Mouse (Mus musculus): ENCODE results near the gene Smcp. TPM values are rescaled to one million over a fixed set of nuclear protein-coding genes. Genes with fewer than 3 reads are reported as not detected.

Smcp gene
- polyA plus RNA-seq, 1 experiment = not detected

DNA sequence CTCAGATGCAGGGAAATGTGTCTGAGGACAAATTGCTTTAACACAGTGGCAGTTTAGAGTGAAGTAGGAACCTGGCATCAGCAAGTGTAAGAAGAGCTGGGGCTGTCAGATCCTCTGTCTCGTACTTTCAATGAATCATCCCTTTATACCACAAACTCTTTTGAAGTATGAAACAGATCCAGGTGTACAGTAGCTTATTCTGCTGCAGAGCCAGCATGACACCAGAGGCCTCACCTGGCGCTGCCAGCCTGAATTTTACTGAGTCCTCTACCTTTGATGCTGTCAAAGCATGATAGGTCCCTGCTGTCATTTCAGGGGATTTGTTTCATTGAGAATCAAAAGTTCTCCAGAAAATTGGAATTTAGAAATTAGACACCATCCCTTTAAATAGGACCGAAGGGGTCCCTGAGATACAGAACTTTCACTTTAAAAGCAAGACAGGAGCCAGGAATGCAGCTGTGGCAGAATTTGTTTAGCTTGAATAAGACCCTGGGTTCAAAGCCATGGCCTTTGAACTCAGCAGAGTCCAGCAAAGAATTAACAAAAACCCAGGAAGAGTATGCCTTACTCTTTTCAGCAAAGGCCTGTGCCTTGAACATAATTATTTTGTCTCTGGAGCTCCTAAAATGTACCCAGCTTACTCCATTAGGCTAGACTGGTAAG, 5.5 kb downstream of the Smcp start:
- TF ChIP-seq CTCF (IDR thresholded peaks at IDR 0.05; ENCODE audit: borderline replicate concordance, extremely low read depth, insufficient read depth, insufficient read length) = no peak
- DNase-seq (ENCODE audit: low read depth) = peak; percentile 37

DNA sequence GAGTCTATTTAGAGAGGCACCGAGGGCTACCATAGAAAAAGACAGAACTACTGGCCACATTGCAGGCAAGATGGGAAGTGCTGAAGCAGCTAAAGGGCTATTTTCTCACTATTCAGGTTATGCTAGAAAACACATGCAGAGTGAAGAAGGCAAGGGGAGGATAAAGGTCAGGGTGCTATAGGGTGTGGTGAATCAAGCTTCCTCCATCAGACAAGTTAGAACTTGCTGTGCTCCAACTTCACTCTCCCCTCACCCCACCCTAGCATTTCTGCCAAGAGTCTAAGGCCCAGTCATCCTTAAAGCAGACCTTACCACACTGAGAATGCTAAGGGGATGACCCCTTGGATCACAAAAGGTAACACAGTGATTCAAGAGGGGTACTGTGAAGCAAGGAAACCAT, 9.3 kb downstream of the Smcp start:
- TF ChIP-seq CTCF (IDR thresholded peaks at IDR 0.05; ENCODE audit: borderline replicate concordance, extremely low read depth, insufficient read depth, insufficient read length) (no peak), POLR2A (IDR thresholded peaks at IDR 0.05; ENCODE audit: borderline replicate concordance, extremely low read depth, insufficient read depth, insufficient read length, poor library complexity, severe bottlenecking) (no peak)
- no peak for DNase-seq (ENCODE audit: low read depth)

DNA sequence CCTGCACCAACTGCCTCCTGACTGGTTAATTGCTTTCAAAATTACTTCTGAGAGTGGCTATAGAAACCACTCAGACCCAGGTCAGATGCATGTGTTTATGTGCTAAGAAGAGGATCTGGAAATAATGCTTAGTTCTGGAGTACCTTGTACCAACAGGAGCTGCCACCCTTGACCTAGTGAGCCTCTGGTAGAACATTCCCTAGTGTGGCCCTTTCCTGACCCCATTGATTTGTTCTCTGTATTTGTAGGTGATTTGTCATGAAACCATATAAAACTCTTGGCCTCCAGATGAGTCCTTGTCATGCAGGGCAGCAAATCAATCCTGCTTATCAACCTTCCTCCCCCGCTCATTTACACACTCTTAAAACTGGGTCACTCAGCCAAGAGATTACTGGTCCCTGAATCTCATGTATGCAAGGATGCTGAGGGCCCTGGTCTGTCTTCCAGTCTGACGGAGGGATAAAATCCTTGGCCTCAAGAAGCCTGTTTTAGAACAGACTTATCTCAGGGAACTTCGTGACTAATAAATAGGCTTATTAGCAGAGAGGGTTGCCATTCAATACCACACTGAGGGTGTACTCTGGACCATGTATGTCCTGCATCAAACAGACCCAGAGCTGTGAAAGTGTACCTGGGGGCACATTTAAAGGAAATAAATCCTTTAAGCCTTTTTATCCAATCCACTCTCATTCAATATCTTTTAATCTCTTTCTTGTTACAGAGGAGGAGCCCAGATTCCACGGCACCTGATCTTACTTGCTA, 10.0 kb downstream of the Smcp start:
- no peak for TF ChIP-seq POLR2A (IDR thresholded peaks at IDR 0.05; ENCODE audit: borderline replicate concordance, extremely low read depth, insufficient read depth, insufficient read length, poor library complexity, severe bottlenecking)
- no peak for TF ChIP-seq CTCF (IDR thresholded peaks at IDR 0.05; ENCODE audit: borderline replicate concordance, extremely low read depth, insufficient read depth, insufficient read length)
- DNase-seq (ENCODE audit: low read depth) = no peak

DNA sequence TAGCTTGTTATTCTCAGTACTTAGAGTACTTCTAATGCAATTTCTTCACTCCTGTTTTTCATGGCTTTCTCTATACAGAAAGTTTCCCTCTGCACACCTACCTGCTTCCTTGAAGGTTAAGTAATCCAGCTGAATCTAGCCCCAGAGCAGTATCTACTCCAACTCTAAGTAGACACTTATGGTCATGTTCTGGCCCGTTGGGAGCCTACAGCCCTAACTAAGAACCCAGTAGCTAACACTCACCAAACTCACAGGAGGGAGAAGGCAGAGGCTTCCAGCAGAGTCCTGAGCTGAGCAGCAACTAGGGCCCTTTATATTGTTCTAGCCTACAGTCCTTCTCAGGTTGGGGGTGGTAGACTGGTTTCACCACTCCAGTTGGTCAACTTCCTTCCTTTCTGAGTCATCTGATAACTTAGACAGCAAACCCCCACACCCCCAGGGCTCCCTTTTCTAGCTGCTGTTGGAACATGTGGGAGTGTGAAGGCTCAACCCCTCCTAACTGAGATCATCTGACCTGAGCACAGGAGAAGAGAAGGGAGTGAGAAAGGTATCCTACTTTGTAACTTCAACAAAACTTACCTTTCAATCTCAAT, 15.3 kb downstream of the Smcp start, which contains the start of gene Ivl:
TSS of gene Ivl (minus strand) at position 287 of the 593 bp plus-strand sequence.
- TF ChIP-seq CTCF (IDR thresholded peaks at IDR 0.05; ENCODE audit: borderline replicate concordance, extremely low read depth, insufficient read depth, insufficient read length) (no peak), POLR2A (IDR thresholded peaks at IDR 0.05; ENCODE audit: borderline replicate concordance, extremely low read depth, insufficient read depth, insufficient read length, poor library complexity, severe bottlenecking) (no peak)
- DNase-seq (ENCODE audit: low read depth) = no peak

DNA sequence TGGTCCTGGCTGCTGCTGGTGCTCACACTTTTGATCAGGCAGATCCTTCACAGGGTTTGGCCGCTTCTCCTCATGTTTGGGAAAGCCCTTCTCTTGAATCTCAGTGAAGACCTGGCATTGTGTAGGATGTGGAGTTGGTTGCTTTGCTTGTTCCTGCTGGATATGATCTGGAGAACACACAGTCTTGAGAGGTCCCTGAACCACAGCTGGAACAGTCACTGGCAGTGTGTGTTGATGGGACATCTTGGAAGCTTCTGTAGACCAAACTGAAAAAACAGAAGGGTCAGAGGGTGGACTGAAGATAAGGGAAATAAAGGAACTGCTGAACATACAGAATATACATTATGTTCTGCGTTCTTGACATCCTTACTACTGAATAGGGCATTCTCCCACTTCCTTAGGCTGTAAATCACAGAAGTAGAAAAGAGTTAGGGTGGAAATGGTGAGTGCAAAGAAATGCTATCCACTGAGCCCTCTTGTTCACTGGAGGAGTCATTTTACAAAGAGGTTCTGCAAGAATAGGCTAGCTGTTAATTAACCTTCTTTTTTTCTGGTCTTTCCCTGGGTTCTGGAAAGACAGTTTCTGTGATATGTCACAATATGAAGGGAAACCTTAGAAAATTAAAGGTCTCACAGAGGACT, 16.2 kb downstream of the Smcp start:
- no peak for TF ChIP-seq POLR2A (IDR thresholded peaks at IDR 0.05; ENCODE audit: borderline replicate concordance, extremely low read depth, insufficient read depth, insufficient read length, poor library complexity, severe bottlenecking)
- TF ChIP-seq CTCF (IDR thresholded peaks at IDR 0.05; ENCODE audit: borderline replicate concordance, extremely low read depth, insufficient read depth, insufficient read length) = no peak
- DNase-seq (ENCODE audit: low read depth) = no peak

DNA sequence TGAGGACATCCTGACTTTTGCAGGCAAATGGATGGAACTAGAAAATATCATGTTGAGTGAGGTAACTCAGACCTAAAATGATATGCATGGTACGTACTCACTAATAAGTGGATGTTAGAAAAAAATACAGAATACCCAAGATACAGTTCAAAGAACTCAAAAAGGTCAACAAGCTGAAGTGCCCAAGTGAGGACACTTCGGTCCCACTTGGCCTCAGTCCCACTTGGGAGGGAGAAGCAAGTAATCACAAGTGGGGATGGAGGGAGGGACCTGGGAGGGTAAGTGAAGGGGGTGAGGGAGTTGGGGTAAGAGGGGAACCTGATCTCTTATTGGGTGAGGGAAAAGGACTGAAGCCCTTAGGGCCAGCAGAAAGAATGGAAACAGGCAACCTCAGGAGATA, 20.0 kb downstream of the Smcp start:
- TF ChIP-seq POLR2A (IDR thresholded peaks at IDR 0.05; ENCODE audit: borderline replicate concordance, extremely low read depth, insufficient read depth, insufficient read length, poor library complexity, severe bottlenecking) (no peak), CTCF (IDR thresholded peaks at IDR 0.05; ENCODE audit: borderline replicate concordance, extremely low read depth, insufficient read depth, insufficient read length) (no peak)
- no peak for DNase-seq (ENCODE audit: low read depth)

DNA sequence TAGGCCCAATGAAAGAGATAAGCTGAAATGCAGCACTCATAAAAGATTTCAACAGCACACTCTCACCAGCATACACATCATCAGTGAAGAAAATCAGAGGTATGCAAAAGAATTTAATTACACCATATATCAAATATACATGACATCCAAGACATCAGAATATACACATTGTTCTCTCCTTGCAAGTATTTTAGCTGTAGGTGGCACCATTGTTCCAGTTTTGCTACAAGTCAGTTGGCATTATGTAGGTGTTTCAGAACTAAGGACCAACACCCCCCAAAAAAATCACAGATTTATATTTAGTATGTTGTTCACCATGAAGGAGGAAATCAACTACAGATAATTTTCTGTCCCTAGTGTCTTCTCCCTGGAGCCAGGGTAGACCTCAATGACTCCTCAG, 23.4 kb downstream of the Smcp start:
- no peak for TF ChIP-seq CTCF (IDR thresholded peaks at IDR 0.05; ENCODE audit: borderline replicate concordance, extremely low read depth, insufficient read depth, insufficient read length)
- TF ChIP-seq POLR2A (IDR thresholded peaks at IDR 0.05; ENCODE audit: borderline replicate concordance, extremely low read depth, insufficient read depth, insufficient read length, poor library complexity, severe bottlenecking) = no peak

DNA sequence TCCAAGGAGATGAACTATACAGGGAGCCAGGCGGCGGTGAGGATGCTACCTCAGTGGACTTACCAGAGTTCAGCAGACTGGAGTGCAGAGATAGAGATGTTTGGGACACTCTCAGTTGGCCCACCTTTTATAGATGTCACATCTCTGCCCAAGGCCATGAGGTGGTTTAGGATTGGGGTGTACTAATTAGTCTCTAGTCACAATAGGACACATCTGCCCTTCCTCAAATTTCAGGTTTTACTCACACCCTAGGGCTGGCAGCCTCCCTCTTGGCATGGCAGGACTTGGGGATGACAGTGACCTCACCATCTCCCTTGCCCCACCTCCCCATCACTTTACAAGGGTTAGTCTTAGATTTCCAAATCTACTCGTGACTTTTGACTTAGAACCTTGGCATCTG, 54.4 kb downstream of the Smcp start, which contains the start of gene 2310046K23Rik:
TSS of gene 2310046K23Rik (minus strand) at position 101 of the 400 bp plus-strand sequence.
- no peak for DNase-seq (ENCODE audit: low read depth)
- no peak for TF ChIP-seq CTCF (IDR thresholded peaks at IDR 0.05; ENCODE audit: borderline replicate concordance, extremely low read depth, insufficient read depth, insufficient read length)

More for the DNA sequence above, 23.4 kb downstream of the Smcp start:
- DNase-seq (ENCODE audit: low read depth) = peak; percentile 25

Other genes with a start within 250 kb of the Smcp start
- gene Sprr2d, start 249.9 kb downstream of the Smcp start, polyA plus RNA-seq (2012; rRNA removed) = not detected in 2 replicates
- not detected in 2 replicates for gene Sprr2e, start 236.9 kb downstream of the Smcp start, polyA plus RNA-seq (2012; rRNA removed)
- gene Sprr2f, start 223.8 kb downstream of the Smcp start, polyA plus RNA-seq (2012; rRNA removed) = not detected in 2 replicates
- gene Sprr2h, start 203.3 kb downstream of the Smcp start, polyA plus RNA-seq (2012; rRNA removed) = not detected in 2 replicates
- gene Sprr2i, start 181.0 kb downstream of the Smcp start, polyA plus RNA-seq (2012; rRNA removed) = not detected in 2 replicates
- gene Sprr2j-ps, start 170.9 kb downstream of the Smcp start, polyA plus RNA-seq (2012; rRNA removed) = not detected in 2 replicates
- gene Gm9774, start 159.6 kb downstream of the Smcp start, polyA plus RNA-seq (2012; rRNA removed) = 6.8 and 9.2 TPM in 2 replicates
- not detected in 2 replicates for gene Sprr2k, start 156.4 kb downstream of the Smcp start, polyA plus RNA-seq (2012; rRNA removed)
- 0.11 and 0.55 TPM in 2 replicates for gene Sprr1b, start 150.2 kb downstream of the Smcp start, polyA plus RNA-seq (2012; rRNA removed)
- gene Sprr3, start 130.3 kb downstream of the Smcp start, polyA plus RNA-seq (2012; rRNA removed) = not detected in 2 replicates
- 0.63 TPM in 1 of 2 replicates, not detected in the other for gene Sprr1a, start 103.1 kb downstream of the Smcp start, polyA plus RNA-seq (2012; rRNA removed)
- gene Sprr4, start 88.5 kb downstream of the Smcp start, polyA plus RNA-seq (2012; rRNA removed) = not detected in 2 replicates
- not detected in 2 replicates for gene 2310046K23Rik, start 54.5 kb downstream of the Smcp start, polyA plus RNA-seq (2012; rRNA removed)
- gene Ivl, start 15.3 kb downstream of the Smcp start, polyA plus RNA-seq (2012; rRNA removed) = not detected in 2 replicates
- gene 2210017I01Rik, start 18.5 kb upstream of the Smcp start, polyA plus RNA-seq (2012; rRNA removed) = not detected in 2 replicates
- gene Lce6a, start 32.7 kb upstream of the Smcp start, polyA plus RNA-seq (2012; rRNA removed) = not detected in 2 replicates
- not detected in 2 replicates for gene Lce1a1, start 59.3 kb upstream of the Smcp start, polyA plus RNA-seq (2012; rRNA removed)
- not detected in 2 replicates for gene Lce1b, start 67.9 kb upstream of the Smcp start, polyA plus RNA-seq (2012; rRNA removed)
- not detected in 2 replicates for gene Lce1a2, start 81.3 kb upstream of the Smcp start, polyA plus RNA-seq (2012; rRNA removed)
- gene Lce1c, start 90.2 kb upstream of the Smcp start, polyA plus RNA-seq (2012; rRNA removed) = not detected in 2 replicates
- not detected in 2 replicates for gene Lce1d, start 98.2 kb upstream of the Smcp start, polyA plus RNA-seq (2012; rRNA removed)
- not detected in 2 replicates for gene Lce1e, start 120.1 kb upstream of the Smcp start, polyA plus RNA-seq (2012; rRNA removed)
- gene Lce1f, start 131.4 kb upstream of the Smcp start, polyA plus RNA-seq (2012; rRNA removed) = not detected in 2 replicates
- not detected in 2 replicates for gene Gm38119, start 150.1 kb upstream of the Smcp start, polyA plus RNA-seq (2012; rRNA removed)
- gene Lce1g, start 163.3 kb upstream of the Smcp start, polyA plus RNA-seq (2012; rRNA removed) = not detected in 2 replicates
- not detected in 2 replicates for gene Lce1h, start 176.1 kb upstream of the Smcp start, polyA plus RNA-seq (2012; rRNA removed)
- gene Lce1i, start 189.9 kb upstream of the Smcp start, polyA plus RNA-seq (2012; rRNA removed) = not detected in 2 replicates
- not detected in 2 replicates for gene Lce1j, start 201.5 kb upstream of the Smcp start, polyA plus RNA-seq (2012; rRNA removed)
- not detected in 2 replicates for gene Lce1k, start 218.9 kb upstream of the Smcp start, polyA plus RNA-seq (2012; rRNA removed)
- gene Kprp, start 238.2 kb upstream of the Smcp start, polyA plus RNA-seq (2012; rRNA removed) = not detected in 2 replicates

Data from brain, embryonic 14.5 days (tissue).